Mouse (Mus musculus): ENCODE results near the gene Ywhah. TPM values are rescaled to one million over a fixed set of nuclear protein-coding genes. Genes with fewer than 3 reads are reported as not detected.

Gene Ywhah
- polyA plus RNA-seq, 1 experiment from 2014 or later = 732 TPM

GRCm38 (mm10) chr5:33001111-33001510 is 17.5 kb upstream of the Ywhah start:
- no peaks in the 10 kb centered on the region for H3K27me3 ChIP-seq
- H3K9me3 ChIP-seq = no peaks in the 10 kb centered on the region
- WGBS = 83% methylated on average over 5 of the region's 5 CpGs
- peaks cover 21% of the 10 kb centered on the region for H3K4me1 ChIP-seq (replicated peaks)
- H3K36me3 ChIP-seq = no peaks in the 10 kb centered on the region
- H3K4me2 ChIP-seq = no peak overlapping the region
- no peak overlapping the region for H3K27ac ChIP-seq (replicated peaks)
- ATAC-seq (ENCODE audit: low read depth) = no peak
- H3K4me3 ChIP-seq = no peak overlapping the region
- no peak overlapping the region for H3K9ac ChIP-seq

GRCm38 (mm10) chr5:33002781-33003180 is 15.8 kb upstream of the Ywhah start:
- ATAC-seq (ENCODE audit: low read depth) = no peak
- 90% methylated on average over 5 of the region's 5 CpGs for WGBS

GRCm38 (mm10) chr5:33003500-33003899 is 15.1 kb upstream of the Ywhah start:
- peaks cover 21% of the 10 kb centered on the region for H3K4me1 ChIP-seq (replicated peaks)
- no peaks in the 10 kb centered on the region for H3K9me3 ChIP-seq
- no peak overlapping the region for H3K27ac ChIP-seq (replicated peaks)
- 68% methylated on average over 6 of the region's 6 CpGs for WGBS
- no peak overlapping the region for H3K9ac ChIP-seq
- no peaks in the 10 kb centered on the region for H3K36me3 ChIP-seq
- ATAC-seq (ENCODE audit: low read depth) = no peak
- no peaks in the 10 kb centered on the region for H3K27me3 ChIP-seq
- no peak overlapping the region for H3K4me2 ChIP-seq
- no peak overlapping the region for H3K4me3 ChIP-seq

More at GRCm38 (mm10) chr5:33002781-33003180, 15.8 kb upstream of the Ywhah start:
- H3K27me3 ChIP-seq = no peaks in the 10 kb centered on the region
- H3K36me3 ChIP-seq = no peaks in the 10 kb centered on the region
- H3K4me1 ChIP-seq (replicated peaks) = peaks cover 21% of the 10 kb centered on the region
- H3K4me3 ChIP-seq = no peak overlapping the region
- no peak overlapping the region for H3K27ac ChIP-seq (replicated peaks)
- H3K9ac ChIP-seq = no peak overlapping the region
- H3K9me3 ChIP-seq = no peaks in the 10 kb centered on the region
- H3K4me2 ChIP-seq = no peak overlapping the region

- no peaks in the 10 kb centered on the region for H3K36me3 ChIP-seq
These were observed 14.5 kb upstream of the Ywhah start for GRCm38 (mm10) chr5:33004110-33004509.

GRCm38 (mm10) chr5:33005442-33006145 is 13.0 kb upstream of the Ywhah start:
- no peaks in the 10 kb centered on the region for H3K9me3 ChIP-seq
- no peak overlapping the region for H3K4me3 ChIP-seq
- 65% methylated on average over 11 of the region's 11 CpGs for WGBS
- no peaks in the 10 kb centered on the region for H3K36me3 ChIP-seq
- peak; percentile 34; the same call in 1 of the 2 replicates for ATAC-seq (ENCODE audit: low read depth)
- peak overlapping the region; percentile 70 for H3K27ac ChIP-seq (replicated peaks)
- H3K9ac ChIP-seq = no peak overlapping the region
- no peak overlapping the region for H3K4me2 ChIP-seq
- no peaks in the 10 kb centered on the region for H3K27me3 ChIP-seq
- H3K4me1 ChIP-seq (replicated peaks) = peaks cover 32% of the 10 kb centered on the region

More at GRCm38 (mm10) chr5:33004110-33004509, 14.5 kb upstream of the Ywhah start:
- no peaks in the 10 kb centered on the region for H3K27me3 ChIP-seq
- H3K9me3 ChIP-seq = no peaks in the 10 kb centered on the region
- no peak overlapping the region for H3K4me3 ChIP-seq
- H3K4me1 ChIP-seq (replicated peaks) = peaks cover 21% of the 10 kb centered on the region
- no peak for ATAC-seq (ENCODE audit: low read depth)
- no peak overlapping the region for H3K9ac ChIP-seq
- no peak overlapping the region for H3K27ac ChIP-seq (replicated peaks)
- no peak overlapping the region for H3K4me2 ChIP-seq
- 62% methylated on average over 4 of the region's 4 CpGs for WGBS

- Histone ChIP-seq H3K9me3 (no peaks in the 10 kb centered on the region), H3K4me3 (no peak overlapping the region), H3K36me3 (no peaks in the 10 kb centered on the region), H3K27ac (replicated peaks) (peak overlapping the region; percentile 70), H3K9ac (no peak overlapping the region), H3K27me3 (no peaks in the 10 kb centered on the region), H3K4me2 (no peak overlapping the region), H3K4me1 (replicated peaks) (peaks cover 43% of the 10 kb centered on the region)
- WGBS = 30% methylated on average over 8 of the region's 8 CpGs
- peak; percentile 68 for ATAC-seq (ENCODE audit: low read depth)
These were observed 11.9 kb upstream of the Ywhah start for GRCm38 (mm10) chr5:33006670-33007069.

GRCm38 (mm10) chr5:33007371-33007770 is 11.2 kb upstream of the Ywhah start:
- H3K4me3 ChIP-seq = no peak overlapping the region
- H3K4me2 ChIP-seq = no peak overlapping the region
- no peaks in the 10 kb centered on the region for H3K27me3 ChIP-seq
- no peaks in the 10 kb centered on the region for H3K36me3 ChIP-seq
- H3K9ac ChIP-seq = no peak overlapping the region
- H3K4me1 ChIP-seq (replicated peaks) = peaks cover 48% of the 10 kb centered on the region
- no peak overlapping the region for H3K27ac ChIP-seq (replicated peaks)
- 67% methylated on average over 4 of the region's 4 CpGs for WGBS
- ATAC-seq (ENCODE audit: low read depth) = no peak
- H3K9me3 ChIP-seq = no peaks in the 10 kb centered on the region

GRCm38 (mm10) chr5:33009301-33009700 is 9.3 kb upstream of the Ywhah start:
- H3K36me3 ChIP-seq = no peaks in the 10 kb centered on the region
- H3K4me3 ChIP-seq = no peak overlapping the region
- no peaks in the 10 kb centered on the region for H3K9me3 ChIP-seq
- H3K9ac ChIP-seq = no peak overlapping the region
- peaks cover 48% of the 10 kb centered on the region for H3K4me1 ChIP-seq (replicated peaks)
- H3K4me2 ChIP-seq = no peak overlapping the region
- ATAC-seq (ENCODE audit: low read depth) = no peak
- no peaks in the 10 kb centered on the region for H3K27me3 ChIP-seq
- 69% methylated on average over 2 of the region's 2 CpGs for WGBS
- H3K27ac ChIP-seq (replicated peaks) = peak overlapping the region; percentile 95; the same call in 1 of the 2 replicates

GRCm38 (mm10) chr5:33009818-33010812 is 8.5 kb upstream of the Ywhah start:
- Histone ChIP-seq H3K4me1 (replicated peaks) (peaks cover 46% of the 10 kb centered on the region), H3K27ac (replicated peaks) (peak overlapping the region; percentile 95), H3K4me2 (no peak overlapping the region; the same call in 1 of the 2 replicates), H3K36me3 (no peaks in the 10 kb centered on the region), H3K27me3 (no peaks in the 10 kb centered on the region), H3K9me3 (no peaks in the 10 kb centered on the region), H3K9ac (peak overlapping the region; percentile 53; the same call in 1 of the 2 replicates), H3K4me3 (no peak overlapping the region)
- 67% methylated on average over 14 of the region's 14 CpGs for WGBS
- peak; percentile 10; the same call in 1 of the 2 replicates for ATAC-seq (ENCODE audit: low read depth)

- Histone ChIP-seq H3K27ac (replicated peaks) (peak overlapping the region; percentile 95), H3K4me3 (no peak overlapping the region), H3K4me1 (replicated peaks) (peaks cover 33% of the 10 kb centered on the region), H3K9me3 (no peaks in the 10 kb centered on the region), H3K27me3 (no peaks in the 10 kb centered on the region), H3K4me2 (peak overlapping the region; percentile 36), H3K36me3 (no peaks in the 10 kb centered on the region), H3K9ac (peak overlapping the region; percentile 53; the same call in 1 of the 2 replicates)
- WGBS = 34% methylated on average over 15 of the region's 15 CpGs
- ATAC-seq (ENCODE audit: low read depth) = peak; percentile 83
These were observed 7.2 kb upstream of the Ywhah start for GRCm38 (mm10) chr5:33011132-33012106.

GRCm38 (mm10) chr5:33014096-33014495 is 4.5 kb upstream of the Ywhah start:
- Histone ChIP-seq H3K4me2 (no peak overlapping the region), H3K9ac (no peak overlapping the region), H3K36me3 (no peaks in the 10 kb centered on the region), H3K27me3 (no peaks in the 10 kb centered on the region), H3K27ac (replicated peaks) (no peak overlapping the region), H3K4me1 (replicated peaks) (peaks cover 35% of the 10 kb centered on the region), H3K4me3 (no peak overlapping the region), H3K9me3 (no peaks in the 10 kb centered on the region)
- no peak for ATAC-seq (ENCODE audit: low read depth)
- WGBS = 58% methylated on average over 1 of the region's 1 CpGs

Data from neural tube, embryonic 13.5 days (tissue).